9 mouse cellular contexts compared by ENCODE assay signal in genomic region chr15:83724160-83724885, GRCm38 (mm10). TPM values are rescaled to one million over a fixed set of nuclear protein-coding genes. Genes with fewer than 3 reads are reported as not detected.
DNase-seq lines count a peak whose midpoint lies in the region; ATAC-seq lines count a peak whose summit lies in the region.
"Had no signal": no experiment of that assay in that cellular context is flagged by ENCODE, and none has a peak within 500 bp of the region (broad histone marks: within the 10 kb centered on the region; RNA-seq: fewer than 3 reads in every experiment).

No protein-coding gene starts in this region.

- intact Hi-C loops in heart, postnatal 25 days (cut with DNase I): no loop called here

- no peak; the same call in 1 of the 2 replicates for ATAC-seq in midbrain, embryonic 12.5 days (ENCODE audit: low FRiP score, low read depth)
- ATAC-seq in frontal cortex, adult (ENCODE audit: low TSS enrichment): no peak

- H3K4me2 ChIP-seq in midbrain, embryonic 12.5 days (replicated peaks): peak overlapping the region; percentile 66

- H3K36me3 ChIP-seq in midbrain, embryonic 12.5 days: peaks cover 15% of the 10 kb centered on the region

- peak overlapping the region; percentile 66 for H3K4me3 ChIP-seq in midbrain, embryonic 12.5 days

- under 1% methylated on average over 59 of the region's 61 CpGs for WGBS in midbrain, embryonic 12.5 days

- H3K27ac ChIP-seq in midbrain, embryonic 12.5 days (replicated peaks): peak overlapping the region; percentile 76

- no peaks in the 10 kb centered on the region for H3K9me3 ChIP-seq in midbrain, embryonic 12.5 days

- H3K4me1 ChIP-seq in midbrain, embryonic 12.5 days: peaks cover 43% of the 10 kb centered on the region

- H3K9ac ChIP-seq in midbrain, embryonic 12.5 days (replicated peaks): peak overlapping the region; percentile 66

- DNase-seq in heart, adult 9 months (ENCODE audit: low spot score in 2 of 2): peak; percentile 7 to 20
- DNase-seq in heart, postnatal 25 days (ENCODE audit: low spot score): no peak
- DNase-seq in adrenal gland, postnatal 14 days: peak; percentile 43
- DNase-seq in gastrocnemius, postnatal 25 days: peak; percentile 8
- peak; percentile 43 for DNase-seq in kidney, postnatal 14 days
- no peak for DNase-seq in spleen, postnatal 14 days (ENCODE audit: low spot score in 2 of 2)

- H3K27me3 ChIP-seq in midbrain, embryonic 12.5 days: peaks cover 80% of the 10 kb centered on the region

RNA-seq across cellular contexts. Expression of gene Scube1, which starts 0.5 kb away (rescaled TPM):
- 1 to 10 TPM; 1.1 to 1.2 TPM for total RNA-seq in heart, postnatal 25 days (2021)
- total RNA-seq in adrenal gland, postnatal 14 days (2021): 5.9 and 6.6 TPM in 2 replicates
- total RNA-seq in gastrocnemius, postnatal 25 days (2021): under 1 TPM; 0.32 to 0.67 TPM
- polyA plus RNA-seq in midbrain, embryonic 12.5 days (2016; fragmentation: Nextera tagmentation; extraction: Ambion mirVana): 24.5 and 30.1 TPM in 2 replicates

RNA-seq across cellular contexts. Expression of gene Mpped1, which starts 54.9 kb away (rescaled TPM):
- not detected for total RNA-seq in heart, postnatal 25 days (2021)
- not detected in 2 replicates for total RNA-seq in adrenal gland, postnatal 14 days (2021)
- total RNA-seq in gastrocnemius, postnatal 25 days (2021): not detected
- polyA plus RNA-seq in midbrain, embryonic 12.5 days (2016; fragmentation: Nextera tagmentation; extraction: Ambion mirVana): 6.7 and 10.8 TPM in 2 replicates
- total RNA-seq: heart, postnatal 36 days had no signal

Comparison
In these comparisons a context has a peak if more than half of its experiments do, and no peak if none do; other contexts are left out.
1. DNase-seq: peak in heart, adult 9 months (2 of 2), adrenal gland, postnatal 14 days (single experiment), gastrocnemius, postnatal 25 days (single experiment) and kidney, postnatal 14 days (single experiment); none in heart, postnatal 25 days (single experiment) and spleen, postnatal 14 days (0 of 2).